Mouse (Mus musculus): ENCODE measurements at regions not wholly inside any gene's neighbourhood (a gene's known extent, or its start where the extent isn't known, plus 50 kb on each side); places are given as distances from the start of the nearest gene placed in this dataset.

- no peak for DNase-seq (ENCODE audit: low read depth, low spot score)
Measured at GRCm38 (mm10) chr2:166272841-166273240, 117.4 kb upstream of the Sulf2 start.

- no peak for DNase-seq (ENCODE audit: low read depth, low spot score)
Measured at GRCm38 (mm10) chr2:166272190-166272543, 116.7 kb upstream of the Sulf2 start.

- no peak for DNase-seq (ENCODE audit: low read depth, low spot score)
Measured at GRCm38 (mm10) chr2:166271373-166272189, 116.1 kb upstream of the Sulf2 start.

- DNase-seq (ENCODE audit: low read depth, low spot score) = no peak
Measured at GRCm38 (mm10) chr2:166270007-166270406, 114.5 kb upstream of the Sulf2 start.

GRCm38 (mm10) chr2:166266915-166267314, 111.5 kb upstream of the Sulf2 start:
- DNase-seq (ENCODE audit: low read depth, low spot score) = no peak

- no peak for DNase-seq (ENCODE audit: low read depth, low spot score)
Measured at GRCm38 (mm10) chr2:166266507-166266906, 111.0 kb upstream of the Sulf2 start.

- DNase-seq (ENCODE audit: low read depth, low spot score) = no peak
Measured at GRCm38 (mm10) chr2:166264756-166265155, 109.3 kb upstream of the Sulf2 start.

- no peak for DNase-seq (ENCODE audit: low read depth, low spot score)
Measured at GRCm38 (mm10) chr2:166261799-166262198, 106.3 kb upstream of the Sulf2 start.

- DNase-seq (ENCODE audit: low read depth, low spot score) = no peak
Measured at GRCm38 (mm10) chr2:166261065-166261464, 105.6 kb upstream of the Sulf2 start.

- DNase-seq (ENCODE audit: low read depth, low spot score) = no peak
Measured at GRCm38 (mm10) chr2:166258771-166259180, 103.3 kb upstream of the Sulf2 start.

GRCm38 (mm10) chr2:166257666-166258065, 102.2 kb upstream of the Sulf2 start:
- DNase-seq (ENCODE audit: low read depth, low spot score) = no peak

- DNase-seq (ENCODE audit: low read depth, low spot score) = no peak
Measured at GRCm38 (mm10) chr2:166256193-166256592, 100.7 kb upstream of the Sulf2 start.

GRCm38 (mm10) chr2:166254581-166254980, 99.1 kb upstream of the Sulf2 start:
- DNase-seq (ENCODE audit: low read depth, low spot score) = no peak

GRCm38 (mm10) chr2:166252107-166252506, 96.6 kb upstream of the Sulf2 start:
- DNase-seq (ENCODE audit: low read depth, low spot score) = no peak

- DNase-seq (ENCODE audit: low read depth, low spot score) = no peak
Measured at GRCm38 (mm10) chr2:166251421-166251820, 96.0 kb upstream of the Sulf2 start.

GRCm38 (mm10) chr2:166250571-166250970, 95.1 kb upstream of the Sulf2 start:
- DNase-seq (ENCODE audit: low read depth, low spot score) = no peak

GRCm38 (mm10) chr2:166249338-166249950, 94.0 kb upstream of the Sulf2 start:
- no peak for DNase-seq (ENCODE audit: low read depth, low spot score)

- no peak for DNase-seq (ENCODE audit: low read depth, low spot score)
Measured at GRCm38 (mm10) chr2:166246401-166247189, 91.1 kb upstream of the Sulf2 start.

- DNase-seq (ENCODE audit: low read depth, low spot score) = no peak
Measured at GRCm38 (mm10) chr2:166245219-166245618, 89.8 kb upstream of the Sulf2 start.

GRCm38 (mm10) chr2:166242786-166243521, 87.5 kb upstream of the Sulf2 start:
- DNase-seq (ENCODE audit: low read depth, low spot score) = no peak

- DNase-seq (ENCODE audit: low read depth, low spot score) = no peak
Measured at GRCm38 (mm10) chr2:166241310-166241709, 85.8 kb upstream of the Sulf2 start.

- no peak for DNase-seq (ENCODE audit: low read depth, low spot score)
Measured at GRCm38 (mm10) chr2:166240056-166240455, 84.6 kb upstream of the Sulf2 start.
